Mouse (Mus musculus) forelimb bud, embryonic 11.5 days (tissue): ENCODE measurements at regions not wholly inside any gene's neighbourhood (a gene's known extent, or its start where the extent isn't known, plus 50 kb on each side); places are given as distances from the start of the nearest gene placed in this dataset.

ENCODE experiments used
- DNase-seq: peaks from one replicate; pipeline ENCODE4 v3.0.0-alpha.2; 2012; ENCODE audit warnings: low read depth, low spot score

- DNase-seq: no peak
Measured at GRCm38 (mm10) chr16:10098511-10098910, 71.5 kb upstream of the Rpl39l start.

- peak; percentile 78 for DNase-seq
Measured at GRCm38 (mm10) chr16:10088461-10089353, 81.3 kb upstream of the Rpl39l start.

DNA sequence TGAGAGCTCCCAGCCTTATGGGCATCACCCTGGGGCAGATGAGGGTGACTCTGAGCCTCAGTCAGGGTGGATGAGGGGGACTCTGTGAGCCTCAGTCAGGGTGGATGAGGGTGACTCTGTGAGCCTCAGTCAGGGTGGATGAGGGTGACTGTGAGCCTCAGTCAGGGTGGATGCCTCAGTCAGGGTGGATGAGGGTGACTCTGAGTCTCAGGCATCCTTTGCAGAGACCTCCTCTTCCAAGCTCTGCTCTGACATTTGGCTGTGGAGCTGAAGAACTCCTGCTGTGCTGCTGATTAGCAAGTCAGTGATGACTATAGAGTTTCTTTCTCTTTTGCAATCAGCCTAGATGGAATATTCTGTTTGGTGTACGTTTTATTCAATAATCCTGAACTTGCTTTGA, 83.7 kb upstream of the Rpl39l start:
- no peak for DNase-seq

DNA sequence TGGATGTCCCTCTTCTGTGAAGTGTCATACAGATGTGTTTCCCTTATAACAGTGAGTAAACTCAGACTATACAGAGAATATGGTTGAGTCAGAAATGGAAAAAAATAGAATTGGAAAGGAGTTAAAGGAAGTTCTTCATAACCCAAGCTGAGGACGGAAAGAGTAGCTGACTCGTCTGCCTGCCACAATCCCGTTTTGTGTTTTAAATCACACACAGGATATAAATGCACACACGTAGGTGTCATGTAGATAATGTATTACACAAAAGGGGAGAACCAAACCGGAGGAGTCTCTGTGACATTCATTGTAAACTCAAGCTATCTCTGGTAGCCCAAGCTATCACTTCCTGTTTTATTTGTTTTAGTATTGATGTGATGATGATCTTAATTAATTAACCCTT, 84.6 kb upstream of the Rpl39l start:
- no peak for DNase-seq

DNA sequence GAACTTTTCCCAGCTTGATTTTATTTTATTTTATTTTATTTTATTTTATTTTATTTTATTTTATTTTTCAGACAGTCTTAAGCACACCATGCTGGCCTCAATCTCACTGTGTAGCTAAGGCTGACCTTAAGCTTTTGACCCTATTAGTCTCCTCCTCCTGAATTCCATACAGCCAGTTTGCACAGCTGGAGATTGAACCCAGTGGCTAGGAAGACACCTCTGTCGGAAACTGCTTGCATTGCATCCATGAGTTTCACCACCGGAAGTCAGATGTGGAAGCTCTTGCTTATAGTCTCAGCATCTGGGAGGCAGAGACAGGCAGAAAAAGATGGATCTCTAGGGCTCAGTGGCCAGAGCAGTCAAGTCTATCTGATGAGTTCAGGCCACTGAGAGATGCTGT, 86.4 kb upstream of the Grin2a start:
- DNase-seq: no peak

DNA sequence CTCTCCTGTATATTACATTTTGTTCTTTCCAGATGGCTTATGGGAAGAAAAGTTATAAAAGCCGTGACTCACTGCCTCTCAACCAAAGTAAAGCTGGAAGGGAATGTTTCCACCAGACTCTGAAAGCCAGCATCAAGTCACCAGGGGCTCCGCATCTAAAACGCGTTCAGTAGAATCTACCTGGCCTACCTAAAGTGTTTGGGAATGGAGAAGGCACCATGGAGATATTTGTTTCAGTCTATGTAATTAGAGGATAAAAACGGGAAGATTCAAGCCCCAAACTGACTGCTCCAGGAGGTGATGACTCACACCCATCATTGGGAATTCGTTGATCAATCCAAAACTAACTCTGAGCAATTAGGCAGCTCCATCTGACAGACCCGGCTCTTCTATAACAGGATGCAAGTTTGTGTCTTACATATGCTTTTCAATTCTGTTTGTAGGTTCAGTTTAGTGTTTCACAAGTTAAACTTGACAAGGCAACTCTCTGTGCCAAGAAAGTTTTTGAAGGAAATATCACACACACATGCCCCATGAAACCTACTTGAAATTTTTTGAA, 84.8 kb upstream of the Grin2a start:
- DNase-seq: no peak

GRCm38 (mm10) chr16:10073158-10073557, 77.8 kb upstream of the Grin2a start:
- DNase-seq: peak; percentile 62

DNA sequence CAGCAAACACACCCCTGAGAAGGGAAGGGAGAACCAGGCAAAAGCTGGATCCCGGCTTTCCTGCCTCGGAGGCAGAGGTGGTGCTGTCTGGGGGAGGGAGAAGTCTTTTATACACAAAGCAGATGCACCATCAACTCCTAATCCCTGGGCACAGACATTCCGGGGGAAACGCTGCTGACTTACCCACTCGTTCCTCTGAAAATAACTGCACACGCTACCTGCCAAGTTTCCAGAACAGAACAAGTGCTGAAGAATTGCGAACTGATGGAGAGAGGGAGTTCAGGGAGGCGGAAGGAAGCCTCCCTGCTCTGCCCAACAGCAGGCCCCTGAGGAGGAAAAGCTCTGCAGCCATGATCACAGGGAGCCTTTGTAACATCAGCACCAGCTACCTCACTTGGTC, 68.1 kb upstream of the Grin2a start:
- DNase-seq: no peak

GRCm38 (mm10) chr16:10058094-10058493, 62.7 kb upstream of the Grin2a start:
- DNase-seq: no peak
